Mouse (Mus musculus): ENCODE measurements around the gene Spata21. TPM values are rescaled to one million over a fixed set of nuclear protein-coding genes. Genes with fewer than 3 reads are reported as not detected.

Gene Spata21
- polyA plus RNA-seq, 1 experiment from 2014 or later = 0.39 TPM

DNA sequence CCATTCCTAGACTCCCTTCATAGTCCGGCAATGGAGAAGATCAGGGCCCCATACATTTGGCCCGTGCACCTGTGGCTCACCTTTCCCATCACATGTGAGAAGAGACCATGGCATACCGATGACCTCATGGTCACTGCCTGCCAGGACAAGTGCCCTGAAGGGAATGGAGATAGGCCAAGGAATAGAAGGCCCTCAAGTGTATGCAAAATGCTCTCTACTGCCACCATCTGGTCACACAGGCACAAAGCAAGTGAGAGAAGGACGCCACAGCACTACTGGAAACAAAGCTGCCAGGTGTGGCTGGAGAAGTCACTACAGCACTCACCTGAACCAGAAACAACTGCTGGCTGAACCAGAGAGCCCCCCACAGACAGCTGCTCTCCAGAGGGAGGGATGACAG, 18.4 kb upstream of the Spata21 start:
- no peak overlapping the region for H3K4me3 ChIP-seq (ENCODE audit: low read depth, low read length)
- no peak overlapping the region for H3K9ac ChIP-seq (ENCODE audit: low read depth, low read length)
- ATAC-seq = no peak
- H3K4me1 ChIP-seq (ENCODE audit: control insufficient read depth, insufficient read depth, low read length) = peaks cover 3% of the 10 kb centered on the region; the same call in 1 of the 2 replicates
- H3K27ac ChIP-seq (ENCODE audit: low read length) = no peak overlapping the region
- no peak overlapping the region for H3K4me2 ChIP-seq (ENCODE audit: low read length)
- H3K27me3 ChIP-seq (ENCODE audit: control insufficient read depth, insufficient read depth, low read depth, low read length) = no peaks in the 10 kb centered on the region
- peaks cover 45% of the 10 kb centered on the region for H3K36me3 ChIP-seq (ENCODE audit: control insufficient read depth, insufficient read depth, low read length)
- 58% methylated on average over 4 of the region's 4 CpGs for WGBS
- H3K9me3 ChIP-seq (replicated peaks; ENCODE audit: control insufficient read depth, low read length, poor library complexity, severe bottlenecking) = no peaks in the 10 kb centered on the region

DNA sequence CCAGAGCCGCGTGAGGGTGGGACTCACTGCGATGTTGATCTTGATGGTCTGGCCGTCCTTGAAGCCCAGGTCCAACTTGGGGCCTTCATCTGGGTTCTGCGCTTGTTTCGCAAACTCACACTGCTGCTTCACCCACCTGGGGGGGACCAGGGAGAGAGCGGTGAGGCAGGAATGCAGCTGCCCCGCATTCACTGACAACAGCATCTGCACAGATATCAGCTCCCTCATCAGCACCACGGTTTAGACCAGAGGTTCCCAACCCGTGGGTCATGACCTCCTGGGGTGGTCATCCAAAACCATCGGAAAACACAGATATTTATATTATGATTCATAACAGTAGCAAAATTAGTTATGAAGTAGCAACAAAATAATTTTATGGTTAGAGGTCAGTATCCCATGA, 15.6 kb upstream of the Spata21 start:
- peaks cover 16% of the 10 kb centered on the region for H3K4me1 ChIP-seq (ENCODE audit: control insufficient read depth, insufficient read depth, low read length)
- peaks cover 35% of the 10 kb centered on the region for H3K36me3 ChIP-seq (ENCODE audit: control insufficient read depth, insufficient read depth, low read length)
- H3K4me3 ChIP-seq (ENCODE audit: low read depth, low read length) = no peak overlapping the region
- WGBS = 95% methylated on average over 11 of the region's 11 CpGs
- no peak for ATAC-seq
- H3K27ac ChIP-seq (ENCODE audit: low read length) = no peak overlapping the region
- H3K4me2 ChIP-seq (ENCODE audit: low read length) = no peak overlapping the region
- H3K27me3 ChIP-seq (ENCODE audit: control insufficient read depth, insufficient read depth, low read depth, low read length) = no peaks in the 10 kb centered on the region
- H3K9ac ChIP-seq (ENCODE audit: low read depth, low read length) = no peak overlapping the region
- H3K9me3 ChIP-seq (replicated peaks; ENCODE audit: control insufficient read depth, low read length, poor library complexity, severe bottlenecking) = no peaks in the 10 kb centered on the region

DNA sequence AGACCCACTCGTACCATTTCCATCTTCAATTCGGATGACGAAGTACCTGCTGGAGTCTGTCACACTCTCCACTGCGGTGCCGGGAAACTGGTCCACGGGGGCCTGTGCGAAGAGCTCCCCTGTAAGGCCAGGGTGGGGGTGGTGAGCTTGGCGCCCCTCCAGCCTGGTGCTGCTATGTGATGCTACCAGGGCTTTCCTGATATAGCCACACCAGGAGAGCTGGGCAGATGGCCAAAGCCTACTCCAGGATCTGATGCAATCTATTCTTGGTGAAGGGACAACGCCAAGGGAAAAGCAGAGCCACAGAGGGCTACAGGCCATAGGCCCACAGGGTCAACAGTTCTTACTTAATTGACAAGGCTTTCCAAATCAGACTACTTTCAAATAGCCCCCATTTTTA, 14.5 kb upstream of the Spata21 start:
- peaks cover 25% of the 10 kb centered on the region for H3K36me3 ChIP-seq (ENCODE audit: control insufficient read depth, insufficient read depth, low read length)

DNA sequence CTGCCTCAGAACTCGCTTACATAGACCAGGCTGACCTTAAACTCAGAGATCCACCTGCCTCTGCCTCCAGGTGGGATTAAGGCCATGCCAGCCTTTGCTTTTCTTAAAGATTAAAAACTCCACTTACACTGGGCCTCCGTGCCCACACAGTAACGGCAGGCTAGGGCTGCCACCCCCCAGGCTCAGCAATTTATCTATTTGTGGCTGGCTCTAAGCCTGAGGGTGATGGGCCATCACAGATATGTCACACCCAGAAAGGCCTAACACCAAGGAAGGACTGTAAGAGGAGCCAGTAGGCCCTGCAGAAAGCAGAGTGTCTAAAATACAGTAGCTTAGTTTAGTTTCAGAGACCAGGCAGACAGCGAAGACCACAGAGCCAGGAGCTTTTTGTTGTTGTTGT, 14.0 kb upstream of the Spata21 start:
- no peak for ATAC-seq

More for the DNA sequence above, 14.5 kb upstream of the Spata21 start:
- ATAC-seq = no peak
- Histone ChIP-seq H3K4me1 (ENCODE audit: control insufficient read depth, insufficient read depth, low read length) (peaks cover 17% of the 10 kb centered on the region), H3K4me2 (ENCODE audit: low read length) (no peak overlapping the region), H3K4me3 (ENCODE audit: low read depth, low read length) (no peak overlapping the region), H3K27me3 (ENCODE audit: control insufficient read depth, insufficient read depth, low read depth, low read length) (no peaks in the 10 kb centered on the region), H3K27ac (ENCODE audit: low read length) (no peak overlapping the region), H3K9ac (ENCODE audit: low read depth, low read length) (no peak overlapping the region), H3K9me3 (replicated peaks; ENCODE audit: control insufficient read depth, low read length, poor library complexity, severe bottlenecking) (no peaks in the 10 kb centered on the region)
- 88% methylated on average over 9 of the region's 9 CpGs for WGBS

DNA sequence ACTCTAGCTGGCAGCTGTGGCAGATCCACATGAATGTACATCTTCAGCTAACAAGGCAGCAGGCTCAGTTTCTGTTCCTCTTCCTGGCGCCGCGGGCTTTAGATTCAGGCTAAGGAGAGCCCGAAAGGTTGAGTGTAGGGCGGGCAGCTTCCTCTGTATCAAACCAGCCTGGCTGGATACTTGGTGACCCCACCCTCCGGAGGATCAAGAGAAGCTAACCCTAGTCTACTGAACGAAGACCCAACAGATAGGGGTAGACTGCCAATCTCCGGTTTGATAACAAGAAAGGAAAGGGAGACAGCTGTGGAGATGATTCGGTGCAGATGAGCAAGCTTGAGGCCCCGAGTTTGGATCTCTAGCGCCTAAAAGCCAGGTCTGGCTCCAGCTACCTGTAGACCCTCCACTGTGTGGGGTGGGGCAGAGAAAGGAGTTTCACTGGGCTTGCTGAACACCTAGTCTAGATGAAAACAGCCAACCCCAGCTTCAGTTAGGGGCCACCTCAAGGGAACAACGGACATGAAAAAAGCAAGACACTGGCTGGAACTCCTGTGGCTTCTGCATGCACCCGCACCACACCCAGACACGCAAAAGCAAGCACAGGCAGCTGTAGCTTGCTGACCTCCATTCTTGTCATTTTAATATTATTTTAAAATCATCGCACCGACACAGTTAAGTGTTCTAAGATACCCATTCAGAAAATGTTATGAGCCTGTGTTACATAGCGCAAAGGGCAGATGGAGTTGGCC, 11.2 kb upstream of the Spata21 start:
- Histone ChIP-seq H3K27me3 (ENCODE audit: control insufficient read depth, insufficient read depth, low read depth, low read length) (no peaks in the 10 kb centered on the region), H3K4me1 (ENCODE audit: control insufficient read depth, insufficient read depth, low read length) (peaks cover 17% of the 10 kb centered on the region), H3K4me3 (ENCODE audit: low read depth, low read length) (peak overlapping the region; percentile 99), H3K4me2 (ENCODE audit: low read length) (peak overlapping the region; percentile 91), H3K27ac (ENCODE audit: low read length) (no peak overlapping the region), H3K9me3 (replicated peaks; ENCODE audit: control insufficient read depth, low read length, poor library complexity, severe bottlenecking) (no peaks in the 10 kb centered on the region), H3K36me3 (ENCODE audit: control insufficient read depth, insufficient read depth, low read length) (peaks cover 2% of the 10 kb centered on the region; the same call in 1 of the 2 replicates), H3K9ac (ENCODE audit: low read depth, low read length) (peak overlapping the region; percentile 97)
- 83% methylated on average over 17 of the region's 17 CpGs for WGBS
- ATAC-seq = no peak

More for the DNA sequence above, 14.0 kb upstream of the Spata21 start:
- Histone ChIP-seq H3K27ac (ENCODE audit: low read length) (no peak overlapping the region), H3K36me3 (ENCODE audit: control insufficient read depth, insufficient read depth, low read length) (peaks cover 21% of the 10 kb centered on the region), H3K4me1 (ENCODE audit: control insufficient read depth, insufficient read depth, low read length) (peaks cover 17% of the 10 kb centered on the region), H3K4me2 (ENCODE audit: low read length) (no peak overlapping the region), H3K9ac (ENCODE audit: low read depth, low read length) (no peak overlapping the region), H3K27me3 (ENCODE audit: control insufficient read depth, insufficient read depth, low read depth, low read length) (no peaks in the 10 kb centered on the region), H3K4me3 (ENCODE audit: low read depth, low read length) (no peak overlapping the region), H3K9me3 (replicated peaks; ENCODE audit: control insufficient read depth, low read length, poor library complexity, severe bottlenecking) (no peaks in the 10 kb centered on the region)
- WGBS = 96% methylated on average over 4 of the region's 4 CpGs

DNA sequence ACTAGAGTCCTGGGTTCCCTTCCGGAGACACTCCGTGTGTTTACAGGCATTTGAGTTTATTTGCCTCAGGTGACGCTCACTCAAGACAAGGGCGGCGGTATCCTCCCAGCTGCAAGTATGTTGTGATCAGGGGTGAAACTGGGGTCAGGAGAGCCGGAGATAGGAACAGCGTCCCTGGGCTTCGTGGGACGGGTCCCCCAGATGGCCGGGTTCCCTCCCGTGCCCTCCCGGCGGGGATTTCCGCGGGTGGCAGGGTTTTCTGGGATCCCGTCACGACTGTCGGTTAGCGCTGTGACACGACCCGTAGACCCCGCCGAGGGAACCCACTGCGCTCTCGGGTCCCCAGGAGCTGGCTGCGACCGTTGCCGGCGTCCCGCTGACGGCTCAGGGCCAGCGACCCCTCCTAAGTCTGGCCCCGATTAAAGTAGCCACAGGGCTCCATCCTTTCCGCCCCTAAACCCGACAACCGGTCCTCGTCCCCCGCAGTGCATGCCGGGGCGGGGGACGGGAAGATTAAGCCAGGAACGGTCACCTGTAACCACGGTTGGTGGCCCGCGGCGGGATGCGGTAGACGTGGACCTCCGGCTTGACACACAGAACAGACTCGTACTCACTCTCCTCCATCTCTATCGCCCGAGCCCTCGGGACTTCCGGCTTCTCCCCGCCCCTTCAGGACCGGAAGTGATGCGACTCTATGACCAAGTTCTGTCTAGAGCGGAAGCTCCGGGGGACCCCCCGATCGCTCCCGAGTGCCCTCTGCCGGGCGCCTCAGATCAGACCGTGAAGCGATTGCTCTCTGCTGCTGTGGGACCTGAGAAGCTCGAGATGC, 10.2 kb upstream of the Spata21 start, which contains the start of gene Necap2:
Gene Necap2 (minus strand): TSS at position 677 of the 829 bp plus-strand sequence.
- ATAC-seq = peak; percentile 95
- Histone ChIP-seq H3K4me2 (ENCODE audit: low read length) (peak within 1 kb of the TSS; percentile 91), H3K27ac (ENCODE audit: low read length) (peak within 1 kb of the TSS; percentile 83), H3K36me3 (ENCODE audit: control insufficient read depth, insufficient read depth, low read length) (0 out of 2 replicates have a peak, but pooled peaks cover 2% of the 10 kb centered on the region), H3K4me3 (ENCODE audit: low read depth, low read length) (peak within 1 kb of the TSS; percentile 99), H3K9ac (ENCODE audit: low read depth, low read length) (peak within 1 kb of the TSS; percentile 97), H3K9me3 (replicated peaks; ENCODE audit: control insufficient read depth, low read length, poor library complexity, severe bottlenecking) (no peaks in the 10 kb centered on the region), H3K27me3 (ENCODE audit: control insufficient read depth, insufficient read depth, low read depth, low read length) (no peaks in the 10 kb centered on the region), H3K4me1 (ENCODE audit: control insufficient read depth, insufficient read depth, low read length) (peaks cover 17% of the 10 kb centered on the region)
- under 1% methylated on average over 67 of the region's 67 CpGs for WGBS

DNA sequence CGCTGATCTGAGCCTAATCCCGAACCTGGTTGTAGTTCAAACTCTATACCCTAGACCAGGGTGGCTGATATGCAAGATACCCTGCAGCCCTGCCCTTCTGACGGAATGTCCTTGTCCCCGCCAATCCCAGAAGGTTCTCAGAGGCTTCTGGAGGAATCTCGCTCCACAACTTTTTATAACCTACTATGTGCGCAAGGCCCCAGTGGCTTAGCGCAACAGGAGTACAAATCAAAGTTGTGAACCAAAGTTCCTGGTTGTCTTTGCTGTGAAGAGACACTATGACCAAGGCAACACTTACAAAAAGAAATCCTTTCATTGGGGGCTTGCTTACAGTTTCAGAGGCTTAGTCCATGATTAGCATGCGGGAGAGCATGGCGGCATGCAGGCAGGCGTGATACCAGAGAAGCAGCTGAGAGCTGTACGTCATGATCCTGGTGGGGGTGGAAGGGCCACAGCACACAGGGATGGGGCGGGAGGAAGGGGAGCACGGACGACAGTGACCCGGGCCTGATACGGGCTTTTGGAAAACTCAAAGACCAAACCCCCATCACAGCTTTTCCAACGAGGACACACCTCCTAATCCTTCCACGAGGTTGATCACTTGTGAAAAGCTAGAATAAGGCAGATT, 9.5 kb upstream of the Spata21 start:
- no peaks in the 10 kb centered on the region for H3K27me3 ChIP-seq (ENCODE audit: control insufficient read depth, insufficient read depth, low read depth, low read length)
- WGBS = 66% methylated on average over 18 of the region's 18 CpGs
- ATAC-seq = peak; percentile 65
- no peak overlapping the region for H3K4me2 ChIP-seq (ENCODE audit: low read length)
- H3K27ac ChIP-seq (ENCODE audit: low read length) = no peak overlapping the region
- H3K36me3 ChIP-seq (ENCODE audit: control insufficient read depth, insufficient read depth, low read length) = no peaks in the 10 kb centered on the region
- H3K4me1 ChIP-seq (ENCODE audit: control insufficient read depth, insufficient read depth, low read length) = peaks cover 17% of the 10 kb centered on the region
- no peaks in the 10 kb centered on the region for H3K9me3 ChIP-seq (replicated peaks; ENCODE audit: control insufficient read depth, low read length, poor library complexity, severe bottlenecking)
- no peak overlapping the region for H3K9ac ChIP-seq (ENCODE audit: low read depth, low read length)
- H3K4me3 ChIP-seq (ENCODE audit: low read depth, low read length) = peak overlapping the region; percentile 99; the same call in 1 of the 2 replicates

DNA sequence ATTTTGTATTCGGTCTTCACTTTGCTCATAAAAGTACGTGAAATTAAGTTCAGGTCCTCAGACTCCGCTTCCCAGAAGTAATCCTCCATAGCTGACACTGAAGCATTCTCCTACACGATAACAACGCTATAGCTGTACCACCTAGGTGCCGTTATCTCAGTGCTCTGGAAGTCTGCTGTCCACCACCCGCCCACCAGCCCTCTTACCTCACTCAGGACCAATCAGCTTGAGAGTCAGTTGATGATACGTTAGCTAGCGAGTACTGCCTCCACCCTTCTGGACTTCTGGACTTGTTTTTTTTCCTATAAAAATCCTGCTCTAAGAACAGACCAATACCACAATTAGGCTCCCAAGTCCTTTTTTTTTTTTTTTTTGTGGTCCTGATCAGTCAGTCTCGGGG, 1.3 kb upstream of the Spata21 start:
- H3K27ac ChIP-seq (ENCODE audit: low read length) = no peak overlapping the region
- 75% methylated on average over 10 of the region's 10 CpGs for WGBS
- H3K9me3 ChIP-seq (replicated peaks; ENCODE audit: control insufficient read depth, low read length, poor library complexity, severe bottlenecking) = no peaks in the 10 kb centered on the region
- H3K36me3 ChIP-seq (ENCODE audit: control insufficient read depth, insufficient read depth, low read length) = no peaks in the 10 kb centered on the region
- no peak overlapping the region for H3K4me2 ChIP-seq (ENCODE audit: low read length)
- no peaks in the 10 kb centered on the region for H3K4me1 ChIP-seq (ENCODE audit: control insufficient read depth, insufficient read depth, low read length)
- no peaks in the 10 kb centered on the region for H3K27me3 ChIP-seq (ENCODE audit: control insufficient read depth, insufficient read depth, low read depth, low read length)
- H3K9ac ChIP-seq (ENCODE audit: low read depth, low read length) = no peak overlapping the region
- H3K4me3 ChIP-seq (ENCODE audit: low read depth, low read length) = no peak overlapping the region
- ATAC-seq = no peak

All from midbrain, embryonic 16.5 days (tissue).